In genomic region chr8:24240211-24240983, GRCm38 (mm10) we compare ENCODE assay signal across 14 mouse cellular contexts.
DNase-seq lines count a peak whose midpoint lies in the region; ATAC-seq and TF ChIP-seq lines count a peak whose summit lies in the region.
"Had no signal": no experiment of that assay in that cellular context is flagged by ENCODE, and none has a peak within 500 bp of the region (broad histone marks: within the 10 kb centered on the region; RNA-seq: fewer than 3 reads in every experiment).

No protein-coding gene starts in this region.

- no peak overlapping the region for H3K4me2 ChIP-seq in hindbrain, embryonic 11.5 days (replicated peaks; ENCODE audit: low read depth, low read length)
- no peak overlapping the region for H3K4me2 ChIP-seq in hindbrain, embryonic 14.5 days (replicated peaks)
- H3K4me2 ChIP-seq: heart, embryonic 15.5 days; kidney, embryonic 15.5 days; midbrain, embryonic 15.5 days had no signal

- H3K27me3 ChIP-seq in hindbrain, embryonic 11.5 days (ENCODE audit: control insufficient read depth, insufficient read depth, low read length), result no peaks in the 10 kb centered on the region
- H3K27me3 ChIP-seq in hindbrain, embryonic 14.5 days (ENCODE audit: control insufficient read depth, insufficient read depth, low read length), result no peaks in the 10 kb centered on the region
- H3K27me3 ChIP-seq in splenic B cell, adult 2 months (ENCODE audit: control insufficient read depth, insufficient read depth, low read length, poor library complexity, severe bottlenecking), result no peaks in the 10 kb centered on the region
- no peaks in the 10 kb centered on the region for H3K27me3 ChIP-seq in heart, embryonic 10.5 days (ENCODE audit: insufficient read depth, poor library complexity, severe bottlenecking)
- H3K27me3 ChIP-seq: heart, embryonic 15.5 days; kidney, embryonic 15.5 days; midbrain, embryonic 15.5 days had no signal

- H3K4me3 ChIP-seq in hindbrain, embryonic 11.5 days (ENCODE audit: low read depth, low read length), result no peak overlapping the region
- no peak overlapping the region for H3K4me3 ChIP-seq in hindbrain, embryonic 14.5 days (replicated peaks; ENCODE audit: low read length)
- no peak overlapping the region for H3K4me3 ChIP-seq in lung, adult 2 months (replicated peaks; ENCODE audit: extremely low read depth, low read depth, low read length)
- H3K4me3 ChIP-seq in heart, embryonic 10.5 days, result no peak overlapping the region
- H3K4me3 ChIP-seq: heart, embryonic 15.5 days; kidney, embryonic 15.5 days; midbrain, embryonic 15.5 days had no signal

- WGBS in hindbrain, embryonic 11.5 days, result 81% methylated on average over 7 of the region's 7 CpGs
- WGBS in hindbrain, embryonic 14.5 days, result 87% methylated on average over 7 of the region's 7 CpGs
- 74% methylated on average over 7 of the region's 7 CpGs for WGBS in lung, adult 2 months
- 71% methylated on average over 7 of the region's 7 CpGs for WGBS in heart, embryonic 10.5 days

- no peak for ATAC-seq in hindbrain, embryonic 11.5 days (ENCODE audit: low FRiP score)
- ATAC-seq in hindbrain, embryonic 14.5 days (ENCODE audit: low FRiP score), result no peak
- ATAC-seq in monocyte, adult 5-6 weeks (replicated peaks; ENCODE audit: insufficient number of reproducible peaks, low FRiP score, low TSS enrichment, poor library complexity, severe bottlenecking), result no peak
- ATAC-seq: midbrain, embryonic 15.5 days had no signal

- no peak; the same call in 1 of the 2 replicates for TF ChIP-seq CTCF in lung, adult 2 months (IDR thresholded peaks at IDR 0.05; ENCODE audit: insufficient read depth, low read length)

- peak; percentile 10 for DNase-seq in hindbrain, embryonic 11.5 days (ENCODE audit: low spot score)
- no peak for DNase-seq in hindbrain, embryonic 14.5 days (ENCODE audit: low spot score)
- DNase-seq in lung, postnatal 36 days, result peak; percentile 3
- DNase-seq in lung, adult 2 months, result no peak
- peak; percentile 11 for DNase-seq in WW6 (ENCODE audit: low read depth, low spot score)
- peak; percentile 11 for DNase-seq in splenic B cell, adult 2 months (ENCODE audit: low read depth, low spot score)
- no peak for DNase-seq in heart, embryonic 10.5 days (ENCODE audit: low spot score)
- DNase-seq: adrenal gland, postnatal 10 days; cerebellum, postnatal 36 days; lung, adult 18-20 months had no signal

- no peak for TF ChIP-seq POLR2A in lung, adult 2 months (IDR thresholded peaks at IDR 0.05; ENCODE audit: borderline replicate concordance, extremely low read depth, low read depth, low read length)

- H3K4me1 ChIP-seq in hindbrain, embryonic 11.5 days (replicated peaks; ENCODE audit: control insufficient read depth, insufficient read depth, low read length), result no peaks in the 10 kb centered on the region
- H3K4me1 ChIP-seq in hindbrain, embryonic 14.5 days (replicated peaks; ENCODE audit: control insufficient read depth, insufficient read depth, low read length), result no peaks in the 10 kb centered on the region
- no peaks in the 10 kb centered on the region for H3K4me1 ChIP-seq in lung, adult 2 months (ENCODE audit: control insufficient read depth, insufficient read depth, low read length)
- H3K4me1 ChIP-seq in heart, embryonic 10.5 days, result no peaks in the 10 kb centered on the region; the same call in 1 of the 2 replicates
- H3K4me1 ChIP-seq: heart, embryonic 15.5 days; kidney, embryonic 15.5 days; midbrain, embryonic 15.5 days had no signal

- no peaks in the 10 kb centered on the region for H3K9me3 ChIP-seq in hindbrain, embryonic 11.5 days (ENCODE audit: control insufficient read depth, low read length)
- H3K9me3 ChIP-seq in hindbrain, embryonic 14.5 days (ENCODE audit: control insufficient read depth, low read length), result no peaks in the 10 kb centered on the region
- H3K9me3 ChIP-seq in heart, embryonic 10.5 days, result no peaks in the 10 kb centered on the region
- H3K9me3 ChIP-seq: heart, embryonic 15.5 days; midbrain, embryonic 15.5 days had no signal

- no peaks in the 10 kb centered on the region for H3K36me3 ChIP-seq in hindbrain, embryonic 11.5 days (ENCODE audit: control insufficient read depth, insufficient read depth, low read length)
- no peaks in the 10 kb centered on the region for H3K36me3 ChIP-seq in hindbrain, embryonic 14.5 days (replicated peaks; ENCODE audit: control insufficient read depth, insufficient read depth)
- no peaks in the 10 kb centered on the region for H3K36me3 ChIP-seq in splenic B cell, adult 2 months (ENCODE audit: control insufficient read depth, insufficient read depth, low read length, poor library complexity, severe bottlenecking)
- H3K36me3 ChIP-seq in heart, embryonic 10.5 days, result no peaks in the 10 kb centered on the region
- H3K36me3 ChIP-seq: heart, embryonic 15.5 days; kidney, embryonic 15.5 days; midbrain, embryonic 15.5 days had no signal

- no peak overlapping the region for H3K9ac ChIP-seq in hindbrain, embryonic 11.5 days (ENCODE audit: low read depth, low read length)
- no peak overlapping the region for H3K9ac ChIP-seq in hindbrain, embryonic 14.5 days
- H3K9ac ChIP-seq: heart, embryonic 15.5 days; kidney, embryonic 15.5 days; midbrain, embryonic 15.5 days had no signal

- no peak overlapping the region for H3K27ac ChIP-seq in hindbrain, embryonic 11.5 days (ENCODE audit: low read depth, low read length)
- H3K27ac ChIP-seq in hindbrain, embryonic 14.5 days, result no peak overlapping the region
- no peak overlapping the region for H3K27ac ChIP-seq in heart, embryonic 10.5 days
- H3K27ac ChIP-seq: heart, embryonic 15.5 days; kidney, embryonic 15.5 days; midbrain, embryonic 15.5 days had no signal

Comparison
In these comparisons a context has a peak if more than half of its experiments do, and no peak if none do; other contexts are left out.
1. DNase-seq: peak in hindbrain, embryonic 11.5 days (single experiment), lung, postnatal 36 days (single experiment), WW6 (single experiment) and splenic B cell, adult 2 months (single experiment); none in hindbrain, embryonic 14.5 days (single experiment), lung, adult 2 months (single experiment) and heart, embryonic 10.5 days (single experiment).